In the genomic region with DNA sequence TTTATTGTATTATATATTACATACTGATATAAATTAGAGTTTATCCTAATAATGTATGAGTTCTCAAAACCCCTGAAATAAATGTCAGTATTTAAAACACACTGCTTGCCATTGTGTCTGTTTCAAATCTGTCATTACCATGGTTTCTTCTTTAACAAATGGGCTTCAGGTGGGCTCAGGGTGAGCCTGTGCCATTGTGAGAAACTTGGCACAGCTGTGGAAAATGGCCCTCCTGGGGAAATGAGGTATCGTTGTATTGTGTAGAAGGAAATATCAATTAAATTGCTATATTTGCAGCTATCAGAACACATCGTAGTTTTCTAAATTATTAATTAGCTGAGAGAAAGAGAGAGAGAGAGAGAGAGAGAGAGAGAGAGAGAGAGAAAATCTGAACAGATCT, we compare ENCODE assay signal across 21 mouse cellular contexts. TPM values are rescaled to one million over a fixed set of nuclear protein-coding genes. Genes with fewer than 3 reads are reported as not detected.
A peak's percentile ranks its signal among the peaks of the same experiment; 100 is the strongest.
DNase-seq lines count a peak whose midpoint lies in the region; ATAC-seq lines count a peak whose summit lies in the region.
"Had no signal": no experiment of that assay in that cellular context is flagged by ENCODE, and none has a peak within 500 bp of the region (broad histone marks: within the 10 kb centered on the region; RNA-seq: fewer than 3 reads in every experiment).

No protein-coding gene starts in this region.

- no peak for DNase-seq in neural tube, embryonic 10.5 days (ENCODE audit: extremely low spot score, low spot score)
- no peak for DNase-seq in yolk sac, embryonic 10.5 days (ENCODE audit: low spot score)
- DNase-seq: adrenal gland, adult 2 months; adrenal gland, adult 8-10 months; adrenal gland, postnatal 10 days; adrenal gland, postnatal 14 days; adrenal gland, postnatal 25 days; adrenal gland, postnatal 36 days; B cell, adult 2 months; cerebellum, adult 11 months; cerebellum, adult 11-12 months; cerebellum, adult 18-20 months had no signal

- no peak overlapping the region for H3K27ac ChIP-seq in neural tube, embryonic 12.5 days
- H3K27ac ChIP-seq in neural tube, embryonic 15.5 days (replicated peaks), result no peak overlapping the region
- H3K27ac ChIP-seq in neural tube, embryonic 13.5 days (replicated peaks), result no peak overlapping the region
- H3K27ac ChIP-seq in neural tube, embryonic 14.5 days (ENCODE audit: low read depth, low read length), result no peak overlapping the region

- no peaks in the 10 kb centered on the region for H3K4me1 ChIP-seq in neural tube, embryonic 12.5 days
- no peaks in the 10 kb centered on the region for H3K4me1 ChIP-seq in neural tube, embryonic 15.5 days
- peaks cover 8% of the 10 kb centered on the region; the same call in 1 of the 2 replicates for H3K4me1 ChIP-seq in neural tube, embryonic 13.5 days (replicated peaks)
- no peaks in the 10 kb centered on the region for H3K4me1 ChIP-seq in neural tube, embryonic 14.5 days (ENCODE audit: control insufficient read depth, insufficient read depth, low read length)

- H3K9ac ChIP-seq in neural tube, embryonic 12.5 days, result no peak overlapping the region
- no peak overlapping the region for H3K9ac ChIP-seq in neural tube, embryonic 15.5 days (replicated peaks)
- H3K9ac ChIP-seq in neural tube, embryonic 13.5 days, result no peak overlapping the region
- no peak overlapping the region for H3K9ac ChIP-seq in neural tube, embryonic 14.5 days (replicated peaks; ENCODE audit: low read depth, low read length)

- H3K4me2 ChIP-seq in neural tube, embryonic 12.5 days (replicated peaks), result no peak overlapping the region
- H3K4me2 ChIP-seq in neural tube, embryonic 15.5 days, result no peak overlapping the region
- H3K4me2 ChIP-seq in neural tube, embryonic 13.5 days, result no peak overlapping the region
- no peak overlapping the region for H3K4me2 ChIP-seq in neural tube, embryonic 14.5 days (ENCODE audit: low read depth, low read length)

- 66% methylated on average over 2 of the region's 2 CpGs for WGBS in neural tube, embryonic 12.5 days
- WGBS in neural tube, embryonic 15.5 days, result 23% methylated on average over 2 of the region's 2 CpGs
- WGBS in neural tube, embryonic 13.5 days, result 38% methylated on average over 2 of the region's 2 CpGs
- WGBS in neural tube, embryonic 14.5 days, result 29% methylated on average over 2 of the region's 2 CpGs

- peaks cover 3% of the 10 kb centered on the region; the same call in 1 of the 2 replicates for H3K36me3 ChIP-seq in neural tube, embryonic 12.5 days
- H3K36me3 ChIP-seq in neural tube, embryonic 15.5 days, result no peaks in the 10 kb centered on the region
- peaks cover 7% of the 10 kb centered on the region for H3K36me3 ChIP-seq in neural tube, embryonic 13.5 days
- no peaks in the 10 kb centered on the region; the same call in 1 of the 2 replicates for H3K36me3 ChIP-seq in neural tube, embryonic 14.5 days (ENCODE audit: control insufficient read depth, insufficient read depth, low read length)
- H3K36me3 ChIP-seq: G1E had no signal

- no peak overlapping the region for H3K4me3 ChIP-seq in neural tube, embryonic 12.5 days
- no peak overlapping the region for H3K4me3 ChIP-seq in neural tube, embryonic 15.5 days (replicated peaks)
- no peak overlapping the region for H3K4me3 ChIP-seq in neural tube, embryonic 13.5 days
- H3K4me3 ChIP-seq in neural tube, embryonic 14.5 days (ENCODE audit: low read depth, low read length), result no peak overlapping the region

- H3K27me3 ChIP-seq in neural tube, embryonic 12.5 days (replicated peaks), result no peaks in the 10 kb centered on the region
- no peaks in the 10 kb centered on the region for H3K27me3 ChIP-seq in neural tube, embryonic 15.5 days (replicated peaks)
- no peaks in the 10 kb centered on the region for H3K27me3 ChIP-seq in neural tube, embryonic 13.5 days
- H3K27me3 ChIP-seq in neural tube, embryonic 14.5 days (ENCODE audit: control insufficient read depth, insufficient read depth, low read length), result no peaks in the 10 kb centered on the region

- ATAC-seq in neural tube, embryonic 12.5 days (ENCODE audit: low FRiP score, low read depth), result peak; percentile 59; the same call in 1 of the 2 replicates
- ATAC-seq in neural tube, embryonic 15.5 days (ENCODE audit: low FRiP score), result no peak
- ATAC-seq in neural tube, embryonic 13.5 days (ENCODE audit: low read depth), result peak; percentile 55; the same call in 1 of the 2 replicates
- ATAC-seq in neural tube, embryonic 14.5 days (ENCODE audit: low read depth), result peak; percentile 56; the same call in 1 of the 2 replicates
- ATAC-seq: activated CD4-positive, CD25-positive, alpha-beta regulatory T cell, adult 4 months; CD4-positive, CD25-positive, alpha-beta regulatory T cell, adult 4 months; Patski had no signal

- no peaks in the 10 kb centered on the region for H3K9me3 ChIP-seq in neural tube, embryonic 12.5 days
- H3K9me3 ChIP-seq in neural tube, embryonic 15.5 days (replicated peaks), result no peaks in the 10 kb centered on the region
- no peaks in the 10 kb centered on the region for H3K9me3 ChIP-seq in neural tube, embryonic 13.5 days
- H3K9me3 ChIP-seq in neural tube, embryonic 14.5 days (ENCODE audit: control insufficient read depth, low read length), result no peaks in the 10 kb centered on the region

RNA-seq across cellular contexts. Expression of a gene that starts 10.9 kb away (rescaled TPM):
- polyA plus RNA-seq in neural tube, embryonic 12.5 days (2016; fragmentation: Nextera tagmentation; extraction: Ambion mirVana), result 10.3 and 10.7 TPM in 2 replicates
- 36.9 and 46.0 TPM in 2 replicates for polyA plus RNA-seq in neural tube, embryonic 15.5 days (2015; fragmentation: Nextera tagmentation; extraction: Ambion mirVana)
- 21.2 and 23.5 TPM in 2 replicates for polyA plus RNA-seq in neural tube, embryonic 13.5 days (2015; fragmentation: Nextera tagmentation; extraction: Ambion mirVana)
- 40.5 and 51.3 TPM in 2 replicates for polyA plus RNA-seq in neural tube, embryonic 14.5 days (2014; fragmentation: Nextera tagmentation; extraction: Ambion mirVana)
- polyA plus RNA-seq: C2C12; CD4-positive, CD25-positive, alpha-beta regulatory T cell, adult 4 months; G1E had no signal

RNA-seq across cellular contexts. Expression of a gene that starts 53.8 kb away (rescaled TPM):
- 13.5 and 14.5 TPM in 2 replicates for polyA plus RNA-seq in neural tube, embryonic 12.5 days (2016; fragmentation: Nextera tagmentation; extraction: Ambion mirVana)
- 14.9 and 19.7 TPM in 2 replicates for polyA plus RNA-seq in neural tube, embryonic 15.5 days (2015; fragmentation: Nextera tagmentation; extraction: Ambion mirVana)
- polyA plus RNA-seq in neural tube, embryonic 13.5 days (2015; fragmentation: Nextera tagmentation; extraction: Ambion mirVana), result 14.3 and 14.4 TPM in 2 replicates
- 14.3 and 16.6 TPM in 2 replicates for polyA plus RNA-seq in neural tube, embryonic 14.5 days (2014; fragmentation: Nextera tagmentation; extraction: Ambion mirVana)
- polyA plus RNA-seq: activated CD4-positive, CD25-positive, alpha-beta regulatory T cell, adult 4 months; C2C12; CD4-positive, CD25-positive, alpha-beta regulatory T cell, adult 4 months; G1E had no signal
